Mouse (Mus musculus) heart, postnatal 0 days (tissue): Measurements from ENCODE around the gene Cacna2d1.

Experiments
- CTCF ChIP-seq: IDR thresholded peaks from 2 replicates; pipeline ENCODE4 v1.5.1; 2016; ENCODE audit warnings: antibody characterized with exemption, control low read depth, low read depth
- EP300 ChIP-seq: IDR thresholded peaks from 2 replicates; pipeline ENCODE4 v1.6.1; 2016; ENCODE audit warnings: antibody characterized with exemption, low read depth

GRCm38 (mm10) chr5:15985228-15985858, 50.9 kb downstream of the Cacna2d1 start:
- no peak for TF ChIP-seq CTCF
- no peak for TF ChIP-seq EP300
